Mouse (Mus musculus): ENCODE measurements around the gene Usp17lc. TPM values are rescaled to one million over a fixed set of nuclear protein-coding genes. Genes with fewer than 3 reads are reported as not detected.
"Not testable (repeated sequence)": the region's sequence is repeated elsewhere in the genome, so short reads cannot be mapped to it uniquely, and the experiment has no call there.

The Usp17lc gene
- total RNA-seq (2021), result not detected

GRCm38 (mm10) chr7:103414772-103415171 is at the start of gene Usp17lc:
Gene Usp17lc, plus strand, starts transcription at chr7:103415072.
- DNase-seq (ENCODE audit: extremely low spot score in 1 of 2, low spot score in 2 of 2); intact Hi-C loops (cut with DNase I): not testable (repeated sequence)

- no peak for DNase-seq (ENCODE audit: extremely low spot score in 1 of 2, low spot score in 2 of 2)
- intact Hi-C loops (cut with DNase I), result no loop called here
Observed at GRCm38 (mm10) chr7:103386077-103386476, 28.8 kb upstream of the Usp17lc start, which contains the start of gene Olfr603. Gene Olfr603, minus strand, starts transcription at chr7:103386177.

- intact Hi-C loops (cut with DNase I), result no loop called here
- DNase-seq (ENCODE audit: extremely low spot score in 1 of 2, low spot score in 2 of 2), result no peak
Observed at GRCm38 (mm10) chr7:103397758-103398157, 17.1 kb upstream of the Usp17lc start.

- DNase-seq (ENCODE audit: extremely low spot score in 1 of 2, low spot score in 2 of 2), result no peak
- intact Hi-C loops (cut with DNase I), result no loop called here
Observed at GRCm38 (mm10) chr7:103398981-103399380, 15.9 kb upstream of the Usp17lc start.

GRCm38 (mm10) chr7:103406521-103407055 is 8.3 kb upstream of the Usp17lc start:
- DNase-seq (ENCODE audit: extremely low spot score in 1 of 2, low spot score in 2 of 2); intact Hi-C loops (cut with DNase I): not testable (repeated sequence)

- no peak for DNase-seq (ENCODE audit: extremely low spot score in 1 of 2, low spot score in 2 of 2)
- intact Hi-C loops (cut with DNase I), result no loop called here
Observed at GRCm38 (mm10) chr7:103445339-103445738, 30.5 kb downstream of the Usp17lc start, which contains the start of gene Olfr605. Gene Olfr605, minus strand, starts transcription at chr7:103445439.

- no peak for DNase-seq (ENCODE audit: extremely low spot score in 1 of 2, low spot score in 2 of 2)
- intact Hi-C loops (cut with DNase I), result no loop called here
Observed at GRCm38 (mm10) chr7:103448746-103449145, 33.9 kb downstream of the Usp17lc start, which contains the start of gene Olfr606. Gene Olfr606, plus strand, starts transcription at chr7:103449046.

GRCm38 (mm10) chr7:103460590-103460989 is 45.7 kb downstream of the Usp17lc start:
- intact Hi-C loops (cut with DNase I), result no loop called here
- no peak for DNase-seq (ENCODE audit: extremely low spot score in 1 of 2, low spot score in 2 of 2)

Small RNA genes within 50 kb of the gene (microRNA-seq; reads per million reads assigned to microRNA genes)
- not detected for gene Gm25774

Other genes with a start within 250 kb of the Usp17lc start
- gene Olfr591, start 236.7 kb upstream of the Usp17lc start, total RNA-seq (2021), result not detected
- not detected for gene Olfr592, start 230.3 kb upstream of the Usp17lc start, total RNA-seq (2021)
- not detected for gene Olfr593, start 203.2 kb upstream of the Usp17lc start, total RNA-seq (2021)
- not detected for gene Olfr594, start 198.1 kb upstream of the Usp17lc start, total RNA-seq (2021)
- gene Usp17ld, start 162.6 kb upstream of the Usp17lc start, total RNA-seq (2021), result not detected
- not detected for gene Olfr596, start 109.4 kb upstream of the Usp17lc start, total RNA-seq (2021)
- gene Olfr597, start 98.8 kb upstream of the Usp17lc start, total RNA-seq (2021), result not detected
- gene Olfr598, start 91.5 kb upstream of the Usp17lc start, total RNA-seq (2021), result not detected
- not detected for gene Olfr599, start 79.2 kb upstream of the Usp17lc start, total RNA-seq (2021)
- gene Olfr600, start 65.4 kb upstream of the Usp17lc start, total RNA-seq (2021), result not detected
- gene Olfr601, start 52.4 kb upstream of the Usp17lc start, total RNA-seq (2021), result not detected
- not detected for gene Olfr603, start 28.9 kb upstream of the Usp17lc start, total RNA-seq (2021)
- not detected for gene Olfr605, start 30.4 kb downstream of the Usp17lc start, total RNA-seq (2021)
- not detected for gene Olfr606, start 34.0 kb downstream of the Usp17lc start, total RNA-seq (2021)
- gene Olfr607, start 49.1 kb downstream of the Usp17lc start, total RNA-seq (2021), result not detected
- not detected for gene Olfr608, start 54.8 kb downstream of the Usp17lc start, total RNA-seq (2021)
- gene Olfr609, start 83.0 kb downstream of the Usp17lc start, total RNA-seq (2021), result not detected
- gene Olfr610, start 97.0 kb downstream of the Usp17lc start, total RNA-seq (2021), result not detected
- not detected for gene Olfr611, start 105.8 kb downstream of the Usp17lc start, total RNA-seq (2021)
- gene Olfr612, start 127.6 kb downstream of the Usp17lc start, total RNA-seq (2021), result not detected
- not detected for gene Olfr613, start 133.0 kb downstream of the Usp17lc start, total RNA-seq (2021)
- not detected for gene Olfr615, start 141.0 kb downstream of the Usp17lc start, total RNA-seq (2021)
- gene Olfr616, start 154.1 kb downstream of the Usp17lc start, total RNA-seq (2021), result not detected
- gene Olfr617, start 158.0 kb downstream of the Usp17lc start, total RNA-seq (2021), result not detected
- gene Olfr618, start 175.0 kb downstream of the Usp17lc start, total RNA-seq (2021), result not detected
- gene Olfr619, start 185.5 kb downstream of the Usp17lc start, total RNA-seq (2021), result not detected
- gene Olfr620, start 197.5 kb downstream of the Usp17lc start, total RNA-seq (2021), result not detected
- gene Olfr622, start 227.6 kb downstream of the Usp17lc start, total RNA-seq (2021), result not detected
- gene Olfr623, start 248.6 kb downstream of the Usp17lc start, total RNA-seq (2021), result not detected